Mouse (Mus musculus) CH12.LX (cell line): ENCODE data around the gene Rnf123. TPM values are rescaled to one million over a fixed set of nuclear protein-coding genes. Genes with fewer than 3 reads are reported as not detected.

Experiments used
- DNase-seq: peaks from one replicate; pipeline ENCODE4 v3.0.0-alpha.2; 2013; ENCODE audit errors: extremely low read depth
- H3K27ac ChIP-seq: 2 replicates; pipeline ENCODE4 v1.5.1; 2012; ENCODE audit warnings: low read depth, mild to moderate bottlenecking, control low read depth, moderate library complexity; ENCODE audit not compliant: insufficient read depth
- H3K27me3 ChIP-seq: replicated peaks from 2 replicates; pipeline ENCODE3; 2012; ENCODE audit warnings: inconsistent platforms
- H3K36me3 ChIP-seq, 2 experiments: replicated peaks in 1 of 2; 2 replicates each; pipeline versions ENCODE3 to v1.6.1; 2012; ENCODE audit warnings: inconsistent platforms in 1 of 2, low read length in 1 of 2, mild to moderate bottlenecking in 1 of 2, mixed read lengths in 1 of 2, moderate library complexity in 1 of 2; ENCODE audit not compliant: control insufficient read depth in 1 of 2, insufficient read depth in 1 of 2
- H3K4me1 ChIP-seq, 2 experiments: 2 replicates each; pipeline ENCODE4 v1.6.1; 2012; ENCODE audit warnings: inconsistent platforms in 1 of 2, moderate library complexity in 1 of 2; ENCODE audit not compliant: insufficient read depth in 2 of 2, control insufficient read depth in 1 of 2
- H3K4me2 ChIP-seq: 2 replicates; pipeline ENCODE4 v1.6.1; 2012; ENCODE audit warnings: low read depth, mild to moderate bottlenecking, control low read depth; ENCODE audit not compliant: poor library complexity, insufficient read depth, severe bottlenecking
- H3K4me3 ChIP-seq, 3 experiments: fragments of 150-350 bp in 1 of 3; sonication (generic) in 1 of 3; replicated peaks in 1 of 3; 2 replicates each; pipeline versions ENCODE3 to v1.5.1; 2011 to 2012; ENCODE audit warnings: low read depth in 2 of 3, low read length in 2 of 3, mild to moderate bottlenecking in 2 of 3, moderate library complexity in 2 of 3, control low read depth in 1 of 3, improper control_type of control experiment in 1 of 3, inconsistent platforms in 1 of 3, mixed read lengths in 1 of 3; ENCODE audit not compliant: poor library complexity in 1 of 3
- H3K79me2 ChIP-seq: replicated peaks from 2 replicates; pipeline ENCODE4 v1.6.1; 2012; ENCODE audit warnings: mild to moderate bottlenecking, moderate library complexity; ENCODE audit not compliant: control insufficient read depth, poor library complexity, insufficient read depth, severe bottlenecking; ENCODE audit errors: extremely low read depth
- H3K9ac ChIP-seq: 2 replicates; pipeline ENCODE4 v1.6.1; 2012; ENCODE audit warnings: low read depth, mild to moderate bottlenecking, control low read depth, moderate library complexity; ENCODE audit not compliant: insufficient read depth
- H3K9me3 ChIP-seq: replicated peaks from 2 replicates; pipeline ENCODE3; 2012; ENCODE audit warnings: low read length, inconsistent platforms, mixed read lengths
- CHD1 ChIP-seq: IDR thresholded peaks from 2 replicates; pipeline ENCODE4 v1.6.1; 2012; ENCODE audit warnings: low read depth, low read length, improper control_type of control experiment, inconsistent platforms
- CHD2 ChIP-seq: IDR thresholded peaks from 2 replicates; pipeline ENCODE4 v1.6.1; 2011; ENCODE audit warnings: low read length, improper control_type of control experiment
- EP300 ChIP-seq: IDR thresholded peaks from 2 replicates; pipeline ENCODE4 v1.6.1; 2011; ENCODE audit warnings: low read length, improper control_type of control experiment
- ETS1 ChIP-seq: conservative IDR thresholded peaks from 2 replicates; pipeline ENCODE4 v1.6.1; 2012; ENCODE audit warnings: low read depth, mild to moderate bottlenecking, inconsistent platforms, low read length, improper control_type of control experiment, moderate library complexity
- IRF4 ChIP-seq: IDR thresholded peaks from 2 replicates; pipeline ENCODE4 v1.6.1; 2014; ENCODE audit warnings: low read depth, mild to moderate bottlenecking, inconsistent platforms, low read length, improper control_type of control experiment
- JUN ChIP-seq: IDR thresholded peaks from 2 replicates; pipeline ENCODE4 v1.6.1; 2011; ENCODE audit warnings: low read depth, mild to moderate bottlenecking, low read length, improper control_type of control experiment, moderate library complexity; ENCODE audit not compliant: insufficient read depth
- KAT2A ChIP-seq: IDR thresholded peaks from 2 replicates; pipeline ENCODE4 v1.6.1; 2012; ENCODE audit warnings: low read length, improper control_type of control experiment, inconsistent platforms; ENCODE audit not compliant: insufficient replicate concordance
- MAX ChIP-seq: IDR thresholded peaks from 2 replicates; pipeline ENCODE4 v1.6.1; 2011; ENCODE audit warnings: low read length, improper control_type of control experiment
- MAZ ChIP-seq: IDR thresholded peaks from 2 replicates; pipeline ENCODE4 v1.6.1; 2012; ENCODE audit warnings: low read depth, mild to moderate bottlenecking, inconsistent platforms, low read length, improper control_type of control experiment, moderate library complexity
- MEF2A ChIP-seq: IDR thresholded peaks from 2 replicates; pipeline ENCODE4 v1.6.1; 2014; ENCODE audit warnings: low read depth, mild to moderate bottlenecking, inconsistent platforms, low read length, improper control_type of control experiment, borderline replicate concordance
- MYC ChIP-seq: IDR thresholded peaks from 2 replicates; pipeline ENCODE4 v1.6.1; 2011; ENCODE audit warnings: low read depth, mild to moderate bottlenecking, improper control_type of control experiment, low read length
- PAX5 ChIP-seq: IDR thresholded peaks from 2 replicates; pipeline ENCODE4 v1.6.1; 2012; ENCODE audit warnings: low read length, inconsistent platforms, mixed read lengths
- POLR2A ChIP-seq: IDR thresholded peaks from 2 replicates; pipeline ENCODE4 v1.6.1; 2011; ENCODE audit warnings: low read depth, mild to moderate bottlenecking, improper control_type of control experiment, low read length
- POLR2AphosphoS2 ChIP-seq: IDR thresholded peaks from 2 replicates; pipeline ENCODE4 v1.6.1; 2011; ENCODE audit warnings: low read depth, low read length, improper control_type of control experiment
- RAD21 ChIP-seq: IDR thresholded peaks from 2 replicates; pipeline ENCODE4 v1.6.1; 2011; ENCODE audit warnings: low read depth, mild to moderate bottlenecking, low read length, improper control_type of control experiment, moderate library complexity
- SMC3 ChIP-seq: IDR thresholded peaks from 2 replicates; pipeline ENCODE4 v1.6.1; 2011; ENCODE audit warnings: low read depth, low read length, improper control_type of control experiment
- TCF12 ChIP-seq: IDR thresholded peaks from 2 replicates; pipeline ENCODE4 v1.6.1; 2014; ENCODE audit warnings: low read depth, mild to moderate bottlenecking, inconsistent platforms, low read length, improper control_type of control experiment
- USF1 ChIP-seq: IDR thresholded peaks from 2 replicates; pipeline ENCODE4 v1.6.1; 2014; ENCODE audit warnings: low read depth, mild to moderate bottlenecking, inconsistent platforms, low read length, improper control_type of control experiment
- ZKSCAN1 ChIP-seq: IDR thresholded peaks from 2 replicates; pipeline ENCODE4 v1.6.1; 2012; ENCODE audit warnings: low read depth, inconsistent platforms, low read length, improper control_type of control experiment, borderline replicate concordance
- ZMIZ1 ChIP-seq: IDR thresholded peaks from 2 replicates; pipeline ENCODE4 v1.6.1; 2012; ENCODE audit warnings: low read depth, mild to moderate bottlenecking, inconsistent platforms, low read length, improper control_type of control experiment
- ZNF384 ChIP-seq: IDR thresholded peaks from 2 replicates; pipeline ENCODE4 v1.6.1; 2012; ENCODE audit warnings: low read depth, low read length, improper control_type of control experiment, inconsistent platforms
- dilution Hi-C: fragments of 300-500 bp; cut with MboI; formaldehyde crosslinking; loops from 2 replicates; pipeline ENCODE4 v1.14.3; 2020; ENCODE audit warnings: low sequenced_read_pairs; ENCODE audit not compliant: extremely low pct_unique_long_range_greater_than_20kb, extremely low pct_ligation_motif_present
- in situ Hi-C: fragments of 300-500 bp; cut with MboI; formaldehyde crosslinking; loops from 3 replicates; pipeline ENCODE4 v1.14.3; 2019; ENCODE audit warnings: low sequenced_read_pairs, low pct_ligation_motif_present, low pct_unique_long_range_greater_than_20kb, mixed read lengths
- polyA plus RNA-seq: library from polyadenylated mRNA; unstranded; fragments of >175 nt; gene quantifications from 2 replicates; pipeline ENCODE4 v1.2.1, GENCODE M21; 2012; ENCODE audit warnings: low read depth; ENCODE audit not compliant: insufficient read length
- total RNA-seq, 2 experiments: library from RNA; depleted of rRNA; stranded (reverse); fragments of 300-350 nt in 1 of 2; fragments of >200 nt in 1 of 2; gene quantifications; 2 replicates each; pipeline ENCODE4 v1.2.3; 2012 to 2014

Gene Rnf123
- total and polyA plus RNA-seq, 3 experiments = 10.0 to 50.0 (median 28.8) TPM

DNA sequence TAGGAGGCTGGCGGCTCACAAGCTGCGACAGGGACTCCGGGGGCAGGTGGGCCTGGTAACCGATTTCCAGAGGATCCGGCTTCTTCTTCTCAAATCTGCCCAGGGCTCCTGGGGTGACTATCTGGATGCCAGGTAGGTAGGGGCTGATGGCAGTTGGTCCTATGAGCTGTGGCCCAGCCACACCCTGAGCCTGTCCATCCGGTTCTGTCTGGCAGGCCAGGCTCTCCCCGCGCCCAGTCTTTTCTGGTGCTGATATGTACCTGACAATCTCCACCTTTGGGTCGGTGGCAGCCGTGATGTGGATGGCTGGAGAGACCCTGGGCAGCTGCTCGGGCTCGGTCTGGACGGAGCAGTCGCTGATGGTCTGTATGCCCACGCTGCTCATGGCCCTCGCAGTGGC is 27.0 kb upstream of the Rnf123 start:
- dilution Hi-C loops = no loop called here
- H3K36me3 ChIP-seq = peaks cover 4 to 83% of the 10 kb centered on the region in 2 experiments
- H3K4me2 ChIP-seq = no peak overlapping the region

GRCm38 (mm10) chr9:108107867-108108266 is 24.7 kb upstream of the Rnf123 start:
- Histone ChIP-seq H3K79me2 (peaks cover 5% of the 10 kb centered on the region), H3K27me3 (no peaks in the 10 kb centered on the region), H3K9me3 (no peaks in the 10 kb centered on the region), H3K36me3 (peaks cover 4 to 71% of the 10 kb centered on the region in 2 experiments), H3K27ac (no peak overlapping the region), H3K4me2 (no peak overlapping the region), H3K4me1 (peaks cover 11 to 37% of the 10 kb centered on the region in 2 experiments), H3K4me3 (no peak overlapping the region), H3K9ac (no peak overlapping the region)
- TF ChIP-seq MAZ = no peak
- TF ChIP-seq MYC = no peak
- TF ChIP-seq ETS1 = no peak
- no peak for TF ChIP-seq PAX5
- TF ChIP-seq CHD2 = no peak
- no peak for TF ChIP-seq SMC3
- no peak for TF ChIP-seq MEF2A
- no peak for TF ChIP-seq ZKSCAN1
- no peak for TF ChIP-seq EP300
- no peak for TF ChIP-seq IRF4
- no peak for TF ChIP-seq KAT2A
- TF ChIP-seq USF1 = no peak
- DNase-seq = no peak
- dilution Hi-C loops = no loop called here
- in situ Hi-C loops = loop anchor here (10.0 kb wide), 1 partner anchor 177 kb away; no protein-coding TSS in a partner anchor

More for the DNA sequence above, 27.0 kb upstream of the Rnf123 start:
- no peaks in the 10 kb centered on the region for H3K79me2 ChIP-seq
- no peak overlapping the region for H3K9ac ChIP-seq
- peaks cover 4 to 26% of the 10 kb centered on the region in 2 experiments; a peak in 3 of 4 replicates for H3K4me1 ChIP-seq
- TF ChIP-seq ETS1 = no peak
- no peak for TF ChIP-seq KAT2A
- no peak for TF ChIP-seq MAX
- TF ChIP-seq TCF12 = no peak
- TF ChIP-seq ZMIZ1 = no peak
- TF ChIP-seq ZKSCAN1 = no peak
- no peak for TF ChIP-seq CHD1
- no peak for TF ChIP-seq SMC3
- TF ChIP-seq CHD2 = no peak
- no peak for TF ChIP-seq MAZ
- TF ChIP-seq ZNF384 = no peak
- TF ChIP-seq USF1 = no peak
- no peak for TF ChIP-seq POLR2A
- TF ChIP-seq JUN = no peak
- no peak for TF ChIP-seq POLR2AphosphoS2
- no peak for TF ChIP-seq RAD21
- no peaks in the 10 kb centered on the region for H3K27me3 ChIP-seq
- no peaks in the 10 kb centered on the region for H3K9me3 ChIP-seq
- no peak for DNase-seq
- in situ Hi-C loops = no loop called here
- H3K4me3 ChIP-seq = no peak overlapping the region
- no peak overlapping the region for H3K27ac ChIP-seq
